Mouse (Mus musculus) brain, embryonic 14.5 days (tissue): ENCODE measurements around the gene Arhgef10l.

ENCODE experiments used
- CTCF ChIP-seq: fragments of 200-500 bp; IDR thresholded peaks from 2 replicates; pipeline ENCODE4 v1.5.1; 2012; ENCODE audit warnings: inconsistent platforms, mild to moderate bottlenecking, moderate library complexity, borderline replicate concordance; ENCODE audit not compliant: insufficient read depth, insufficient read length; ENCODE audit errors: extremely low read depth
- POLR2A ChIP-seq: fragments of 200-500 bp; IDR thresholded peaks from 2 replicates; pipeline ENCODE4 v1.6.1; 2012; ENCODE audit warnings: mild to moderate bottlenecking, inconsistent platforms, borderline replicate concordance; ENCODE audit not compliant: poor library complexity, insufficient read depth, insufficient read length, severe bottlenecking; ENCODE audit errors: extremely low read depth

- no peak for TF ChIP-seq CTCF
- no peak for TF ChIP-seq POLR2A
Observed at GRCm38 (mm10) chr4:140704166-140704565, 38.4 kb upstream of the Arhgef10l start.
